Mouse (Mus musculus) layer of hippocampus, adult 9-11 months (tissue): ENCODE results near the gene Olfr728.

Source experiments
- DNase-seq: peaks from one replicate; pipeline ENCODE4 v3.0.0; 2022

Olfr728 gene

DNA sequence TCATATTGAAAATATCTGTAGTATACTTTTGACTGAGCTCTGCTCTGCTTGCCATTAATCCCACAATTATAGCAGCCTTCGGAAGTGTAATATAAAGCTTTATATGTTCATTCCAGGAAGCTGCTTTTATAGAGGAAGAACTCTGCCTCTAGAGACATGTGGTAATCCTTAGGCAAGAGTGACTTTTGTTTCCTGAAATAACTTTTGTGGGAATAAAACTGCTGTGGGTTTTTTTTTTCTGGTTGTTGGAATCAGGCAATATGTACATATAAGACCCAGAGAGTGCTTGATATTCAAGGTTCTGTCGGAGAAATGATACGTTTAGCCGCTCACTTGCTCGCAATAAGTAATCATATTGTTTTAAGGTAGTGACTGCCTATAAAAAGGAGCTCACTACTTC lies at the start of gene Olfr728:
Olfr728 (minus strand) TSS at position 101 of the 400 bp plus-strand sequence.
- no peak for DNase-seq

- DNase-seq, result no peak
These were observed 45.6 kb upstream of the Olfr728 start, which contains the start of gene Olfr730 for GRCm38 (mm10) chr14:50188098-50188497. Olfr730 (minus strand) TSS chr14:50188198.

DNA sequence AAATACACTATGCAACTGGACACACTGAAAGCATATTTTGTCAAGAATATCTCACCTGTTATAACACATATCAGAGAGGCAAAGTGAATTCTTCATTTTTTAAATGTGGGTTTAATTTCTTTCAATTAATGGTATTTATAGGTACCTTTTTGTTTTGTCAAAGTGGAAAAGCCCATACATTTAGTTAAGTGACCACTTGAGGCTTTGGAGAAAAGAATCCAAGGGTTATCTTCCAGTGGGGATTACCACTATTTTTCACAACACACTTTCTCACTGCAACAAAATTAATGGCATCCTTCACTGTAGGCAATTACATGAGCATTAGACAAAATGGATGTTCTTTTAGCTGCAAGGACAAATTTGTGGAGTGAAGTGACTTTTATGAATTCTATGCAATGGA lies 10.3 kb upstream of the Olfr728 start, which contains the start of gene Olfr729:
Olfr729 (minus strand) TSS at position 101 of the 400 bp plus-strand sequence.
- no peak for DNase-seq

DNA sequence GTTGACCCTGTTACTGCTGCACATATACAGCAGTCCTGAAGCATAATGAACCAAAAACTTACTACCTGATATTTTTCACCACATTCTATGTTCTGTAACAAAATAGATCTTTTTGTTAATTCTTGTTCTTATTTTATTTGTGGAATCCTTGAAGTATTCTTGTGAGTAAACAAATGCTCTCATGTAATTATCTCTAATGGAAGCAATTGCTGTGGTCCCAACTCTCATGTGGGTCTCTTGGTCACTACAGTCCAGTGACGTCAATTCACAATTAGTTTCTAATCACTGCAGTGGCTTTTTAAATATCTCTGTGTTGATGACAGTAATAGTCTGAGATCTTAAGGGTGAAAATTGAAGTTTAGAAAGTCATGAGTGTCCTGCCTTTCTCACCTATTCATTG lies 19.6 kb downstream of the Olfr728 start, which contains the start of gene Olfr727:
Olfr727 (plus strand) TSS at position 301 of the 400 bp plus-strand sequence.
- no peak for DNase-seq

DNA sequence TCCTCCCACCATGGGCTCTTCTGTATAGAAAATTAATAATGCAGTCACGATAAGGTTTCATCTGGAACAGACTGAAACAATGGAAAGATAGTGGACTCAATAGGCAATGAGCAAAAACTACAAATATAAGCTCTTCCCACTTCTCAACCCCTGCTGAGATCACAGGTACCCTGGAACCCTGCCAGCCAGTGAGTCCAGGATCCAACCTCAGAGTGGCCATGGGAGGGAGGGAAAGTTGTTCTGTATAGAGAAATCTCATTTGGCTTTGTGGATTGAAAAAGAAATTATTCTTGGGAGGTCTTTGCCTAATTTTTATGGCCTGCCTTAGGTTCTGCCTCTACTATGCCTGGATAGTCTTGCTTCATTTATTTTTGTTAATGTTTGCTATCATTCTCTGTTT lies 51.6 kb downstream of the Olfr728 start, which contains the start of gene Olfr726:
Olfr726 (minus strand) TSS at position 101 of the 400 bp plus-strand sequence.
- DNase-seq, result no peak
